Mouse (Mus musculus): ENCODE data around the gene Satb1.

DNA sequence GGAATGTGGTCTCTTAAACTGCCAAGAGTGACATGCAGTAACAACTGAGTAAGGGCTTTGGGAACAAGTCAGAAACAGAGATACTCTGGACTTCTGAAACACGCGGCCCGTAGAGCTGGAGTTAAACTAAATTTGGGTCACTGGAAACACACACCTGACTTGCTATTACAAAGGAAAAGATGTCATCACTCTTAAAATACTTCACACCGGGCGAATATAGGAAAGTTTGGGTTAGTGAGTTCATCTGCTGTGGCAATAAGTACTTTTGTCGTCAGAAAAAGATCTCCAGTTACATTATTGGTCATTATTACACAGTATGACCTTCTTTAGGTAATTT lies 19.3 kb downstream of the Satb1 start:
- TF ChIP-seq MYOD1 (IDR thresholded peaks at IDR 0.05; ENCODE audit: control insufficient read depth in 1 of 3, insufficient read length in 2 of 3, low read depth in 2 of 3) (no peak), CEBPB (IDR thresholded peaks at IDR 0.05; ENCODE audit: insufficient read depth, poor library complexity, severe bottlenecking) (no peak)

All from myocyte (in vitro differentiated cells).